Mouse (Mus musculus) MEL (cell line): ENCODE results near the gene Egfl8.

ENCODE experiments used
- CHD2 ChIP-seq: IDR thresholded peaks from 2 replicates; pipeline ENCODE4 v1.6.1; 2011; ENCODE audit warnings: low read length, improper control_type of control experiment
- CTCF ChIP-seq, 3 experiments: IDR thresholded peaks in 2 of 3; conservative IDR thresholded peaks in 1 of 3; 2 replicates each; pipeline ENCODE4 v1.5.1; 2011 to 2012; ENCODE audit warnings: low read length in 3 of 3, low read depth in 2 of 3, mild to moderate bottlenecking in 2 of 3, improper control_type of control experiment in 1 of 3, inconsistent platforms in 1 of 3, mixed read lengths in 1 of 3, moderate library complexity in 1 of 3; ENCODE audit not compliant: control insufficient read depth in 1 of 3, insufficient read depth in 1 of 3, poor library complexity in 1 of 3, severe bottlenecking in 1 of 3
- E2F4 ChIP-seq: IDR thresholded peaks from 2 replicates; pipeline ENCODE4 v1.6.1; 2011; ENCODE audit warnings: low read depth, low read length, improper control_type of control experiment, borderline replicate concordance
- MAX ChIP-seq: IDR thresholded peaks from 2 replicates; pipeline ENCODE4 v1.6.1; 2011; ENCODE audit warnings: low read length, improper control_type of control experiment
- MYB ChIP-seq: IDR thresholded peaks from 2 replicates; pipeline ENCODE4 v1.6.1; 2011; ENCODE audit warnings: mild to moderate bottlenecking, low read depth, low read length, improper control_type of control experiment
- TBP ChIP-seq: IDR thresholded peaks from 2 replicates; pipeline ENCODE4 v1.8.0; 2011; ENCODE audit warnings: low read depth, low read length, improper control_type of control experiment
- ZNF384 ChIP-seq: IDR thresholded peaks from 2 replicates; pipeline ENCODE4 v1.6.1; 2012; ENCODE audit warnings: low read depth, mild to moderate bottlenecking, inconsistent platforms, low read length, improper control_type of control experiment

- no peak for TF ChIP-seq ZNF384
- no peak for TF ChIP-seq MYB
- TF ChIP-seq CHD2 = no peak
- no peak for TF ChIP-seq CTCF (IDR thresholded peaks at IDR 0.05 in 2 of 3, conservative IDR thresholded peaks at IDR 0.05 in 1 of 3; ENCODE audit: control insufficient read depth in 1 of 3, insufficient read depth in 1 of 3, low read depth in 2 of 3, low read length in 3 of 3, poor library complexity in 1 of 3, severe bottlenecking in 1 of 3)
- TF ChIP-seq TBP = no peak
- TF ChIP-seq E2F4 = no peak
- TF ChIP-seq MAX = no peak
Observed at GRCm38 (mm10) chr17:34635671-34636070, 19.9 kb upstream of the Egfl8 start.
